Mouse (Mus musculus): ENCODE data around the gene Palld.

The Palld gene

DNA sequence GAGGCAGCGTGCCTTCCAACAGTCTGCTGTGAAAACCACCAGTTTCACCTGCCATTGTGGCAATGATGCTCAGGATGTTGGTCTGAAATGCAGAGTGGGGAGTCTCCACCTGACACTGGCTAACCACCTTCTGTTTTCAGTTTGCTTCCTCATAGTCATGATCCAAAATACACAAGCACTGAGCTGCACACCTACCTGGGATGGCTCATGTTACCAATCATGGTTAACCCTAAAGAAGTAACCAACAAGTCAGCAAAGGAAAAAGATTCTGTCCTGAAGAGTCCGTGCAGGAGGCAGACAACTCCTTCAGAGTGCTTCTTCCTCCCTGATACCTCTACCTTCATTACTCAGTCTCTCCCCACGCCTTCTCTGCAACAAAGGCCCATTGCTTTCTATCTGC, 314.8 kb downstream of the Palld start:
- no peak for DNase-seq (ENCODE audit: low spot score)

GRCm38 (mm10) chr8:61586529-61586928, 316.0 kb downstream of the Palld start:
- no peak for DNase-seq (ENCODE audit: low spot score)

DNA sequence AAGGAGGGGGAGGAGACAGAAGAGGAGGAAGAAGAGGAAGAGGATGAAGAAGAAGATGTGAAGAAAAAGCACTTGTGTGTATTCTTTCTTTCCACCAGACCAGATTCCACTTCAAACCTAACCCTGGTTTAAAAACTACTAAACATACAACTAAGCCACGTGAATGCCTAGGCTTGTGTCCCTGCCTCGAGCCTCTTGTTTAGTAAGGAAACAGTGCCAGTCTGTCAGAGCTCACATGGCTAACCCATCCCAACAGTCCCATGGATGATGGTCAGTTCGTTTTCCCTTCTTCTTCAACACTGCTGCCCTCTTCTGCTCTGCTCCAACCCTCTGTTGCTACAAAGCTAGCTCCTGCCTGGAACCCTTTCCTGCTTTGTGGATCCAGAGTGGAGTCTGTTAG, 316.7 kb downstream of the Palld start:
- DNase-seq (ENCODE audit: low spot score): no peak

DNA sequence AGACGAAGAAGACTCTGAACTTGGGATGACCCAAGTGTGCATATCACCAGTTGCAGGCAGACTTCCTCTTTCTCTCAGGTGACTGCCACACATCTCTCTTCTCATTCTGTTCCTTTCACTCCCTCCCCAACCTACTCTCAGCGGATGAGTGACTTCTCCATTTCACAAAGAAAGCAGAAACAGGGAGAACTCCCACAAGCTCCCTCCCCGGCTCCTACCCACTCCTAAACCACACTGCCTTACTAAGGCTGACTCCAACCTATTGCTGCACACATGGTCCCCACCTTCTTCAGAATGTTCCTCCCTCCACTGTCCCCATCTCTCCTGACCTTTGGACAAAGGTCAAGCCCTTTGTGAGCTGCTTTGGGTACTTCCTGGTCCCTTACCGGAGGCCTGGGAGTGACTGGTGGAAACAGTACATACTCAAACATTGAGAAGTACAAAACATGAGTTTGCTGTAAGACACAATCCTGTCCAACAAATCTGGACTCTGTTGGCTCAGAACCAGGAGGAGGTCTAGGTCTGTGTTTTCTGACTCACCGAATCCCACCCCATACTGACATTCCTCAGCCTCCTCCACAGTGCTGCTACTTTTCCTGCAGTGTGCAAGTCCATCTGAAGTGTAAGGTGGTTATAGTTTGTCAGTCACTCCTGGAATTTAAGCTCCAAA, 317.6 kb downstream of the Palld start:
- DNase-seq (ENCODE audit: low spot score): no peak

DNA sequence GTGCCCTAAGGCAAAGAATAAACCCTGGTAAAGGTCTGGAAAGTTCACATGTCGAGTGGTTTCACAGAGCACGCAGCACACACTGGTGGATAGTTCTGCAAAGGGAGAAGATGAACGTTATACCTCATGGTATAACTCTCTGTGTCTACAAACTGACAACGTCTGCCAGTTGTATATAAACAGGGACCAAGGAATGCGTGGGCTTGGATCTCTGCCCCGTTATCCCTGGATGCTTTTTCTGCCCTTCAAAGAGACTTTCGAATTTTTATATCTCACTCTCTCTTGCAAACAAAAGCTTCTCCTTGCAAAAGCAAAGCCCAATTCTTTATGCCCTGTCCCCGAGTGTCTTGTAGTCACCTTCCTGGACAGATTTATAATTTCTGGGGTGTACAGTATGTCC, 319.9 kb downstream of the Palld start:
- DNase-seq (ENCODE audit: low spot score): no peak

DNA sequence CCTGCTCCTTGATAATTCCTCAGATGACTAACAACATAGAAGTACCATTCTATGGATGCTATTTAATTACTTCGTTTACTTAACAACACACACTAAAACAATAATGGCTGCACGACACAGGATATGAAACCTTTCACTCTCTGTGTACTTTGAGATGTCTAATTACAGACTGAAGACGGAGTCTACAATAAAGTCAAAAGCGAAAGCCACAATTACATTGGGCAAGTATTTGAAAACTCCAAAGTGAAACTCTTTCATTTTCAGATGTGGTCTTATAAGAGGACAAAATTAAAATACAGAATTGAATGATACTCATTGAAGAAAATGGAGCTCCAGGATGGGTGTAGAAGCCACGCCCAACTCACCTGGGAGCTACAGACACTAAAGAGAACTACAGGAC, 321.2 kb downstream of the Palld start:
- DNase-seq (ENCODE audit: low spot score): no peak

DNA sequence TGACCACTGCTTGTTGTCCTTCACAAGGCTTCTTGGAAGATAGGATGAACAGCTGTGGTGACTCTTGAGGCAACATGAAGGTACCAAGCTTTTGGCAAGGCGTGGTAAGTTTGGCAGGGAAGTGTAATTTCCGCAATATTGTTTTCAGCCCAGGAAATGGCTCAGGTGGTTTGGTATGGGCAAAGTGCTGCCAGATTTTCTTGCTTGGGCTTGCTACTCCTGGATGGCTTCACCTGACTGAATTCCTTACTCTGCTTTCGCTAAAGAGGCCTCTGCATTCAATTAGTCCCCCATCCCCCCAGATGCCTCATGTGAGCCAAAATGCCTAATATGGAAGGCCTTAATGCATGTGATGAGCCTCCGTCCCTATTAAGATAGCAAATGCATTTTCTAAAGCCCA, 322.7 kb downstream of the Palld start:
- no peak for DNase-seq (ENCODE audit: low spot score)

GRCm38 (mm10) chr8:61578754-61579153, 323.7 kb downstream of the Palld start:
- DNase-seq (ENCODE audit: low spot score): no peak

- DNase-seq (ENCODE audit: low spot score): no peak
Measured at GRCm38 (mm10) chr8:61575096-61575653, 327.3 kb downstream of the Palld start.

DNA sequence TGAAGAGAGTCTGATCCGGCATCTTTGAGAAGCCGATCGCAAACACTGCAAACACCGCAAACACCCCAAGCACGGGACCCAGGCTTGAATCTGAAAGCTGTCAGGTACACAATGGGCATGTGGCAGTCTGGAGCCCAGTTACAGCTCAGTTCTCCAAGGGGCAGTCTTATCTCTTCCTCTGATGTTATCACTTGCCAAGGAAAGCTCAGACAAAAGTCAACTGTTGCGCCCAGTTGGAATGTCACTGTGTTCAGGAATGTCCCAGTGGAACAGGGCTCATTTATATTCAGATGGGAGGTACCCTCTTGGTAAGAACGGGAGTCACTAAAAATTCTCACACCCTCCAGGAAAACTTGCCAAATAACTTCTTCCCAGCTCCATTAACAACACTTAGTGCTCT, 328.0 kb downstream of the Palld start:
- no peak for DNase-seq (ENCODE audit: low spot score)

- no peak for DNase-seq (ENCODE audit: low spot score)
Measured at GRCm38 (mm10) chr8:61573179-61573937, 329.1 kb downstream of the Palld start.

DNA sequence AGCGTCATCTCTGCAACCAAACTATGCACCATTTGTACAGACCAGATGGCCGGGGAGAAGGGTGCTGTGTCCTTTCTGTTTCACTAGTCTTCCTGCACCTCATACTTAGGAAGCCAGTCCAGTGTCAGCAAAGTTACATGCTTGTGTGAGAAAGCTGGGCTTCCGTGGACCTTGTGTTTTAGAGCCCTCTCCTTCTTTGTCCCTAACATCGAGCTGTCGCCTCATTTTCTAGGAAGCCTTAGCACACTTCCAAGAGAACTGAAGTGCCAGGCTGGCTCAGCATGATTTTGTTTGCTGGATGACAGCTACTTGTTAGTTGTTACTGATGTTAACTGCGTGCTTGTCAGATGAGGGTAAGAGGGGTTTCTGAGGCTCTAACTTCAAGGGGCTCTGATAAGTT, 329.8 kb downstream of the Palld start:
- no peak for DNase-seq (ENCODE audit: low spot score)

DNA sequence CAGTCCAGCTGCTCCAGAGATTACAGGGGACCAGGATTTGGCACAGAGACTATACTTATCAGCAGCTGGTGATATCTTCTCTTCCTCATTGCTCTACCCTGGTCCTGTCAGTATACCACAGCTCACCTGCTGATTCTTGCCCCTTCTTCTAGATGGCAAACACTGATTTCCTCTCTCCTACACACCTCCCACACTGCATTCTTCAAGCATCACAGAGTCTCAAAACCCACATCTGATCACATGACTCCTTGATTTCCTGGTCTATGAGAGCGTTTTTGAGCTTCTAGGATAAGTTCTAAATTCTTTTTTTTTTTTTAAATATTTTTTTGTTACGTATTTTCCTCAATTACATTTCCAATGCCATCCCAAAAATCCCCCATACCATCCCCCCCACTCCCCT, 331.9 kb downstream of the Palld start:
- DNase-seq (ENCODE audit: low spot score): no peak

DNA sequence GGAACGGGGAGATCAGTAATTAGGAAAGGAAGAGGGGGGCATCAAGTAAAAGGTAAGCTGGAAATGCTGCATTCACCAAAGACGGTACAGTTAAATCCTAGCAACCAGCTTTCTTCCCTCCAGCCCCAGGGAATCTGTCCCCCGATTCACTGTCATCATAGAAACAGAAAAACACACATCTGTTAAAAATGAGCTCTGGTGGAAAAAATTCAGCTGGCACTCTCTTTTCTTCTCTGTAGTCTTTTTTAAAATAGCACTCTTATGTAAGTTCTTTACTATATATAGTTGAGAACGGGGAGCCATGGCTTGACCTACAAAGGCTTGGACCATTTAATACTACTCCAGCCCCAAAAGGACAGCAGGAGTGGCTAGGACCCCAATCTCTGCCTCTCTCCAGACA, 332.8 kb downstream of the Palld start:
- no peak for DNase-seq (ENCODE audit: low spot score)

DNA sequence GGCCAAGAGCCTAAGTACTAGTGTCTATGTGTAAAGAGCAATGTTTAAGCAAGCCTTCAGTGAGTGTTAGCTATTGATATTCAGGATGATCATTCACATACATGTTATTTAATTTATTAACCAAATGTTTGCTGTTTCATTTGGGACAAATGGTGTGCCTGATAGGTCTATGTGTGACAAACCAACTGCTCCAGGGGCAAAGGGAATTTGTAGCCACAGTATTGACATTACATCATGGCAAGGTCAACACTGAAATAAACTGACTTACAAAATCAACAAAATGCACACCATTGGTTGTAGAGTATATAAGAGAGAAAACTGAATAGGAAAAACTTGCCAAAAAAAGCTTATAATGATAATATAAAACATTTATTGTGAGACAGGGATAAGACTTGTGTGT, 333.3 kb downstream of the Palld start:
- no peak for DNase-seq (ENCODE audit: low spot score)

- DNase-seq (ENCODE audit: low spot score): no peak
Measured at GRCm38 (mm10) chr8:61563378-61563777, 339.1 kb downstream of the Palld start.

GRCm38 (mm10) chr8:61562626-61563025, 339.9 kb downstream of the Palld start:
- DNase-seq (ENCODE audit: low spot score): no peak

DNA sequence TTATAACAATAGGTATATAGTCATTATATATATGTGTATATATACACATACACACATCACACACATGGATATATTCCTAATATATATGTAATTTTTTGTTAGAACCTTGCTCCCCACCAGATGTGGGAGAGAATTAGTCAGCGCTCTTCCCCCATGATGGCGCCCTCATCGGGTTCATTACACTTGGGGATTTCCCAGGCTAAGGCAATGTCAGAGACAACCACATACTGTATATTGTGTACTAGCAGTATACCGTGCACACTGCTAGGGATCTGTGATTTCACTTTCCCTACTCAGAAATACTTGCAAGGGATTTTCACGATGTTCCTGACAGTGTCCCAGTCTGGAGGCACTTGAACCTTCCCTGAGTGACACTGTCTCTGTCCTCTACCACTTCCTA, 341.3 kb downstream of the Palld start:
- DNase-seq (ENCODE audit: low spot score): no peak

GRCm38 (mm10) chr8:61559979-61560378, 342.5 kb downstream of the Palld start:
- no peak for DNase-seq (ENCODE audit: low spot score)

GRCm38 (mm10) chr8:61559450-61559849, 343.0 kb downstream of the Palld start:
- DNase-seq (ENCODE audit: low spot score): no peak

DNA sequence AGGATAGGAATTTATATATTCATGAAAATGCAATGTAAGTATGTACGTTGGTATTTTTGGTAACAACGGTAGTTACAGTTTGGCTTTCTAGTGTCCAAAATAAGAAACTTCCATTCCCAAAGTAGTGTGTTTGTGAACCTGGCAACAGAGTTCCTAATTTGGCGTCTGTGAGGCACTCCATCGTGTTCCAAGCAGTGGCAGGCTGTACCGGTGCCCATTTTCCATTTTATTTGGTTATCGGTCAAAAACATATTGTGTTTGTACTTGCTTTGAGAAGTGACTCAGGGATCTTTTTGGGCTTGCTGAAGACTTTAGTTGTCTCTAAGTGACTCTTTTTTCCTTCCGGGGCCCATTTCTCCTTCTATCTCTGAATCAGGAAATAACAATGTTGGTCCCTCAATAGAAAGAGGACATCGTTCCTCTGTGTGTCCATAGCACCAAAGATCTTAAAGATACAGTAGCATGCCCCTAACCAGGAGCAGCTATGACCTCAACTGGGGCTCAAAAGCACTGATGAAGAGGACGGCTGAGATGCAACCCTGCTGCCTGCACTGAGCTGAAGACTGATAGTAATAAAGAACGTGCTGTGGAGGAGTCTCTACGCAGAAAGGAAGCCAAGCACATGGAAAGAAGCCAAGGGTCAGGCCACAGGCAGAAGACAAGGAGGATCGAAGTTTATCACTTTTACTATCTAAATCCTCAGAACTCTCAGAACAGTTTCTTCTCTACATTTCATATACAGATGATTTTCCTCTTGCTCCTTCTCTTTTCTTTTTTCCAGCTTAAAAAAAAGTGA, 344.2 kb downstream of the Palld start:
- no peak for DNase-seq (ENCODE audit: low spot score)

DNA sequence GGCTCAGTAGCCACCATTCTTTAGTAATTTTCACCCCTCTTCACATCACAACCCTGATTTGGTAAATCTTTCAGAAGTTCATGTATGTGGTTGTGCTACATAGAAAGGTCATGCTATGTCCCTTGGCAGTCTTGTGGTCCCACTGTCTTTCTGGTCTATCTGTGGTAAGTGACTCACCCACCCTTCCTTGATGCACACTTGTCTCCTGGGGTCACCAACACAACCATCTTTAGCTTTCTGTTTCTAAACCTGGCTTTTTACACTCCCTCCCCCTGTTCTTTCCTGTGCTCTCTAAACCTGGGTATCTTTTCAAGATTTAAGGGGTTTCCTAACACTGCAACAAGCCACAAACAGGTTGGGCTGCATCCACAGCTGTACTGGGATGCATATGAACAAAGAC, 345.5 kb downstream of the Palld start:
- no peak for DNase-seq (ENCODE audit: low spot score)

DNA sequence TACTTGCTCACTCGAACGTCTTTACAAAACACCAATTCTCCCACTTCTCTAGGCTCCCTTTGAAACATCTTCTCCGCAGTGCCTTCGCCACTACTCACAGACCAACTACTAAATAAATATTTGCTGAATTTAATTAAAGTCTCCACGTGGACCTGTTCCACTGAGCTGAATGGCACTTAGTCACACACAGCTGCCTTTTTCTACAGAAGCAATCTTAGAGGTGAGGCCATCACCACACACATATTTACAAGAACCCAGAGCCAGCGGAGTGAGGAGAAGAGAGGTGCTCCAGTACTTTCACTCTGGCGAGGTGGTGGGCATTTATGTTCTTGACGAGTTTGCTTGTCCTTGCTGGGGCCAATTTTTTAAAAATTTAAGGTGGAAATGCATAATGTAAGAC, 346.3 kb downstream of the Palld start:
- DNase-seq (ENCODE audit: low spot score): no peak
